Mouse (Mus musculus): Measurements from ENCODE around the gene Fam71e1. TPM values are rescaled to one million over a fixed set of nuclear protein-coding genes. Genes with fewer than 3 reads are reported as not detected.

Fam71e1 gene
- polyA plus RNA-seq, 1 experiment, result 7.3 TPM

DNA sequence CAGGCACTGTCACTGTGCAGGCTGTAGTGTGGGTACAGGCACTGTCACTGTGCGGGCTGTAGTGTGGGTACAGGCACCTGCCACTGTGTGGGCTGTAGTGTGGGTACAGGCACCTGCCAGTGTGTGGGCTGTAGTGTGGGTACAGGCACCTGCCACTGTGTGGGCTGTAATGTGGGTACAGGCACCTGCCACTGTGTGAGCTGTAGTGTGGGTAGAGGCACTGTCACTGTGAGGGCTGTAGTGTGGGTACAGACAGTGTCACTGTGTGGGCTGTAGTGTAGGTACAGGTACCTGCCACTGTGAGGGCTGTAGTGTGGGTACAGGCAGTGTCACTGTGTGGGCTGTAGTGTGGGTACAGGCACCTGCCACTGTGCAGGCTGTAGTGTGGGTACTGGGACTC is 12.3 kb upstream of the Fam71e1 start:
- TF ChIP-seq CTCF (IDR thresholded peaks at IDR 0.05; ENCODE audit: extremely low read depth, insufficient read depth, insufficient read length, insufficient replicate concordance) (no peak), POLR2A (IDR thresholded peaks at IDR 0.05; ENCODE audit: low read depth, low read length) (no peak)
- no peak for DNase-seq (ENCODE audit: low read depth in 1 of 2, low spot score in 2 of 2)
- Histone ChIP-seq H3K27me3 (ENCODE audit: control insufficient read depth, insufficient read depth, low read length) (no peaks in the 10 kb centered on the region), H3K4me1 (ENCODE audit: control insufficient read depth, insufficient read depth, insufficient read length) (no peaks in the 10 kb centered on the region), H3K36me3 (ENCODE audit: control insufficient read depth, insufficient read depth, low read length) (peaks cover 4% of the 10 kb centered on the region; the same call in 1 of the 2 replicates), H3K27ac (ENCODE audit: insufficient read depth, low read length) (no peak overlapping the region), H3K4me3 (ENCODE audit: extremely low read depth, insufficient read depth, insufficient read length) (no peak overlapping the region)
- 95% methylated on average over 1 of the region's 1 CpGs for WGBS

DNA sequence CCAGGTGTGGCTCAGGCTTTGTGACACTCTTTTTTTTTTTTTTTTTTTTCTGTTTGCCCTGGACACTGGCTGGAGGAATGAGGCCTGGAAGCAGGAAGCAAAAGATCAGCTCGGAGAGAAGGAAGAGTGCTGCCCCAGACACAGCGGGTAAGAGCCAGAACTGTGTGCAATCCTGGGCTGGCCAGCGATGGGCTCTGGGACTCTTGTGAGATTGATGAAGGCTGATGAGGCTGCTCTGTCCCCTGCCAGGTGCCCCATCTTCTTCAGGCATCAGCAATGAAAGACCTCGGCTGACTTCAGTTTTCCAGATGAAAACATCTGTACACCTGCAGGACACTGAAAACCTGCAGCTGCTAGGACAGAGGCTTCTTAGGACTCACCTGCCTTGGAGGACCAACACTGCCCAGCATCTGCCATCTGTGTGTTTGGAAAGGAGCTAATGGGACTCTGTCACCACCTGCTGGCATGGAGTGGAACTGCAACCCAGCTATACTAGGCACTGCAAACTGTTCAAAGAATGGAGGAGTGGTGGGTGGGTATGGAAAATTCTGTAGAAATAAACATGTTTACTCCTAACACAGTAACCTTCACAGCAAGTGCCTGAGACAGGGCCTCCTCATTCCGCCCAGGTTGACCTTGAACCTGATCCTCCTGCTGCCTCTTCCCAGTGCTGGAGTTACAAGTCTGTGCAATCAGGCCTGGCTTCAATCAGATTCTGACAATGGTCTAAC is 11.4 kb upstream of the Fam71e1 start:
- TF ChIP-seq POLR2A (IDR thresholded peaks at IDR 0.05; ENCODE audit: low read depth, low read length) (no peak), CTCF (IDR thresholded peaks at IDR 0.05; ENCODE audit: extremely low read depth, insufficient read depth, insufficient read length, insufficient replicate concordance) (peak; percentile 89; the same call in 1 of the 2 replicates)
- Histone ChIP-seq H3K4me1 (ENCODE audit: control insufficient read depth, insufficient read depth, insufficient read length) (no peaks in the 10 kb centered on the region), H3K27ac (ENCODE audit: insufficient read depth, low read length) (no peak overlapping the region), H3K36me3 (ENCODE audit: control insufficient read depth, insufficient read depth, low read length) (peaks cover 7% of the 10 kb centered on the region; the same call in 1 of the 2 replicates), H3K4me3 (ENCODE audit: extremely low read depth, insufficient read depth, insufficient read length) (no peak overlapping the region), H3K27me3 (ENCODE audit: control insufficient read depth, insufficient read depth, low read length) (no peaks in the 10 kb centered on the region)
- 47% methylated on average over 5 of the region's 5 CpGs for WGBS
- DNase-seq (ENCODE audit: low read depth in 1 of 2, low spot score in 2 of 2), result peak; percentile 60 to 67

DNA sequence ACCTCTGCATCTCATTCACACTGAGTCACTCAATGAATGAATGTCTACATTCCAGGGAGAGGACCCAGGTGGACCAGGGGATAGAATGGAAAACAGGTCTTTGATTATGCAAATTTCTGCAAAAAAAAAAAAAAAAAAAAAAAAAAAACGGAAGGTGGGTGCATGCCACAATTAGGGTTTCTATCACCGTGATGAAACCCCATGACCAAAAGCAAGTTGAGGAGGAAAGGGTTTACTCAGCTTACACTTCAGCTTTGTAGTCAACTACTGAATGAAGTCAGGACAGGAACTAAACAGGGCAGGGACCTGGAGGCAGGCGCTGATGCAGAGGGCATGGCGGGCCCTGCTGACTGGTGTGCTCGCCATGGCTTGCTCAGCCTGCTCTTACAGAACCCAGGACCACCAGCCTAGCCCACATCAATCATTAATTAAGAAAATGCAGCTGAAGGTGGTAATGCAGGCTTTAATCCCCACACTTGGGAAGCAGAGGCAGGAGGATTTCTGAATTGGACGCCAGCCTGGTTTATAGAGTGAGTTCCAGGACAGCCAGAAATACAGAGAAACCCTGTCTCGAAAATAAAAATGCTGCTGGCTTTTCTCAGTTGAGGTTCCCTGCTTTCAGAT is 10.7 kb upstream of the Fam71e1 start:
- Histone ChIP-seq H3K27ac (ENCODE audit: insufficient read depth, low read length) (no peak overlapping the region), H3K27me3 (ENCODE audit: control insufficient read depth, insufficient read depth, low read length) (no peaks in the 10 kb centered on the region), H3K4me3 (ENCODE audit: extremely low read depth, insufficient read depth, insufficient read length) (no peak overlapping the region), H3K4me1 (ENCODE audit: control insufficient read depth, insufficient read depth, insufficient read length) (no peaks in the 10 kb centered on the region), H3K36me3 (ENCODE audit: control insufficient read depth, insufficient read depth, low read length) (peaks cover 12% of the 10 kb centered on the region)
- WGBS, result 73% methylated on average over 7 of the region's 7 CpGs
- TF ChIP-seq CTCF (IDR thresholded peaks at IDR 0.05; ENCODE audit: extremely low read depth, insufficient read depth, insufficient read length, insufficient replicate concordance) (no peak), POLR2A (IDR thresholded peaks at IDR 0.05; ENCODE audit: low read depth, low read length) (no peak)
- no peak for DNase-seq (ENCODE audit: low read depth in 1 of 2, low spot score in 2 of 2)

DNA sequence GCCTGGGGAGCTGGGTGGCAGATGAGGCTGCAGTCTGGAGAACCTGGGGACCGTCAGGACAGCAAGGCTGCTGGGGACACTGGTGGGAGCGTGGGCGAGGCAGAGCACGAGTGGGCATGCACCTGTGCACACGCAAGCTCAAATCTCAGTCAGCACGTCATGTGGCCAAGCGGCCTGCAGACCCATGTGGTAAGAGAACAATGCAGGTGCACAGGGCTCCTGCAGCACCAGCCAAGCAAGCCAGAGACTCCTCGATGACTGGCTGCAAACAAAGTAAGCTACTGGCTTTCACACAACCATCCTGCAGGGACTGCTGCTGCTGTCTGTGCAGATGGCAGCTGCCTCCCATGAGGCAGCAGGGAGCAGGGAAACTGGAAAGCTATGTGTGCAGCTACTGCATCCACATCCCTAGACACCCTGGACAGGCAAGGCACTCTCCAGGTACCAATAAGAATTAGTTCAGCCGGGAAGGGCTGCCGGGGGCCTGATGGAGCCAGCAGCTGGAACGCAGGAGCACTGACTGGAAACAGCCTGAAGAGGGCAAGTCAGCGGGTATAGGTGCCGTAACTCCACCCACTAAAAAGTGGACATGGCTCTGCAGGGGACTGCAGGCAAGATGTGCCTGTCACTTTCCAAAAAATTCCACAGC is 9.3 kb upstream of the Fam71e1 start:
- peak in 1 of 2 experiments; percentile 2 for DNase-seq (ENCODE audit: low read depth in 1 of 2, low spot score in 2 of 2)

DNA sequence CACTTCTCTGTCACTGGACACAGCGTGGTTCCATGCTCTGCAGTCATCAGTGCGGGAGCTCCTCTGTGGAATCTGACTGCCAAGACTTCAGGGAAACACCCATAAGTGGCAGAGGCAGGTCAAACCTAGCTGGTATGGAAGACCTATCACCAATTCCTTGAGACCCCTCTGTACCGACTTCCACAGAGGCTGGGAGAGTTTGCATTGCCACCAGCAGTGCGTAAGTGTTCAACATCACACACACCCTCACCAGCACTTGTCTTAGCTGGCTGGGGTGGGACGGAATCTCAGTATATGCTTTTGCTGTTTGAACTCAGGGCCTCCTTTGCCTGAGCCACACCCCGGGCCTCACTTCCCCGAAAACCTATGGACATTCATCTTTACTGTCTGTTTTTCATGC is 8.4 kb upstream of the Fam71e1 start:
- no peak for TF ChIP-seq POLR2A (IDR thresholded peaks at IDR 0.05; ENCODE audit: low read depth, low read length)
- DNase-seq (ENCODE audit: low read depth in 1 of 2, low spot score in 2 of 2), result no peak
- no peak overlapping the region for H3K4me3 ChIP-seq (ENCODE audit: extremely low read depth, insufficient read depth, insufficient read length)
- H3K27ac ChIP-seq (ENCODE audit: insufficient read depth, low read length), result no peak overlapping the region
- peaks cover 33% of the 10 kb centered on the region for H3K36me3 ChIP-seq (ENCODE audit: control insufficient read depth, insufficient read depth, low read length)
- no peaks in the 10 kb centered on the region for H3K4me1 ChIP-seq (ENCODE audit: control insufficient read depth, insufficient read depth, insufficient read length)
- no peaks in the 10 kb centered on the region for H3K27me3 ChIP-seq (ENCODE audit: control insufficient read depth, insufficient read depth, low read length)
- 95% methylated on average over 7 of the region's 7 CpGs for WGBS

More for the DNA sequence above, 9.3 kb upstream of the Fam71e1 start:
- Histone ChIP-seq H3K4me3 (ENCODE audit: extremely low read depth, insufficient read depth, insufficient read length) (no peak overlapping the region), H3K27me3 (ENCODE audit: control insufficient read depth, insufficient read depth, low read length) (no peaks in the 10 kb centered on the region), H3K27ac (ENCODE audit: insufficient read depth, low read length) (no peak overlapping the region), H3K4me1 (ENCODE audit: control insufficient read depth, insufficient read depth, insufficient read length) (no peaks in the 10 kb centered on the region), H3K36me3 (ENCODE audit: control insufficient read depth, insufficient read depth, low read length) (peaks cover 26% of the 10 kb centered on the region)
- WGBS, result 88% methylated on average over 13 of the region's 13 CpGs
- TF ChIP-seq POLR2A (IDR thresholded peaks at IDR 0.05; ENCODE audit: low read depth, low read length), result no peak
- no peak for TF ChIP-seq CTCF (IDR thresholded peaks at IDR 0.05; ENCODE audit: extremely low read depth, insufficient read depth, insufficient read length, insufficient replicate concordance)

DNA sequence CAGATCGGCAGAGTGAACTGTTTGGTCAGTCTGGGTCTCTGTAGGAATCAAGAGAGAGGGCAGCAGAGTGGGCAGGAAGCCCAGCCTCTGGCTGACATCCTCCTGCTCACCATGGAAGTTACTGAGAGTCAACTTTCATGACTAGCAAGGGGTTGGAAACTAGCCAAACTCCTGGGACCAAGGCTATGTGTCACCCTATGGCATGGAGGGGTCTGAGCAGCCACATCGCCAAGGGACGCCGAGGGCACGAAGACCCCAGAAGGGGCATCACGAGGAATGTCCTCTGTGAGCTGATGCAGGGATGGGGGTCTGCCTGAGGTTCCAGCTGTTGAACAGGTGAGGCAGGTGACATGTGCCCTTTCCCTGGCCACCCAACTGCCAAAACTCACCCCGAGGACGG is 7.8 kb upstream of the Fam71e1 start:
- WGBS, result 87% methylated on average over 8 of the region's 8 CpGs
- Histone ChIP-seq H3K36me3 (ENCODE audit: control insufficient read depth, insufficient read depth, low read length) (peaks cover 37% of the 10 kb centered on the region), H3K4me1 (ENCODE audit: control insufficient read depth, insufficient read depth, insufficient read length) (no peaks in the 10 kb centered on the region), H3K4me3 (ENCODE audit: extremely low read depth, insufficient read depth, insufficient read length) (no peak overlapping the region), H3K27me3 (ENCODE audit: control insufficient read depth, insufficient read depth, low read length) (no peaks in the 10 kb centered on the region), H3K27ac (ENCODE audit: insufficient read depth, low read length) (no peak overlapping the region)
- DNase-seq (ENCODE audit: low read depth in 1 of 2, low spot score in 2 of 2), result peak in 1 of 2 experiments; percentile 3
- TF ChIP-seq POLR2A (IDR thresholded peaks at IDR 0.05; ENCODE audit: low read depth, low read length) (no peak), CTCF (IDR thresholded peaks at IDR 0.05; ENCODE audit: extremely low read depth, insufficient read depth, insufficient read length, insufficient replicate concordance) (no peak)

All from spleen, adult 2 months (tissue).